Mouse (Mus musculus): ENCODE results near the gene Foxe1.

- TF ChIP-seq CTCF (IDR thresholded peaks at IDR 0.05; ENCODE audit: insufficient read depth, low read depth, low read length) (peak; percentile 44; the same call in 1 of the 2 replicates), POLR2A (IDR thresholded peaks at IDR 0.05; ENCODE audit: insufficient read depth, low read depth, low read length) (no peak)
Observed at GRCm38 (mm10) chr4:46356351-46357133, 13.1 kb downstream of the Foxe1 start.
